Mouse (Mus musculus) kidney, postnatal 0 days (tissue): ENCODE measurements around the gene Plekhg5. TPM values are rescaled to one million over a fixed set of nuclear protein-coding genes. Genes with fewer than 3 reads are reported as not detected.
A peak's percentile ranks its signal among the peaks of the same experiment; 100 is the strongest.

ENCODE experiments used
- ATAC-seq: fragments of 200-750 bp; cut with Nextera tagmentation; replicated peaks from 2 replicates; pipeline ENCODE4 v1.8.0; 2017; ENCODE audit warnings: low read depth, moderate number of reproducible peaks, moderate TSS enrichment, moderate library complexity; ENCODE audit not compliant: low FRiP score
- DNase-seq: peaks from one replicate; pipeline ENCODE4 v3.0.0-alpha.2; 2016; ENCODE audit warnings: low spot score
- H3K27ac ChIP-seq: fragments of 300-500 bp; sonication (generic); 2 replicates; pipeline ENCODE4 v1.5.1; 2014; ENCODE audit warnings: mild to moderate bottlenecking
- H3K27me3 ChIP-seq: fragments of 300-500 bp; sonication (generic); 2 replicates; pipeline ENCODE4 v1.6.1; 2014; ENCODE audit warnings: low read length, mixed read lengths; ENCODE audit not compliant: insufficient read depth
- H3K36me3 ChIP-seq: fragments of 300-500 bp; sonication (generic); 2 replicates; pipeline ENCODE4 v1.6.1; 2014; ENCODE audit warnings: low read length, mixed read lengths; ENCODE audit not compliant: insufficient read depth
- H3K4me1 ChIP-seq: fragments of 300-500 bp; sonication (generic); replicated peaks from 2 replicates; pipeline ENCODE4 v1.6.1; 2014; ENCODE audit warnings: antibody characterized with exemption, low read length, mixed read lengths; ENCODE audit not compliant: insufficient read depth
- H3K4me2 ChIP-seq: fragments of 300-500 bp; sonication (generic); 2 replicates; pipeline ENCODE4 v1.6.1; 2014; ENCODE audit warnings: mild to moderate bottlenecking, low read length, moderate library complexity, mixed read lengths
- H3K4me3 ChIP-seq: fragments of 300-500 bp; sonication (generic); replicated peaks from 2 replicates; pipeline ENCODE4 v1.5.1; 2014; ENCODE audit warnings: low read depth, low read length
- H3K9ac ChIP-seq: fragments of 300-500 bp; sonication (generic); 2 replicates; pipeline ENCODE4 v1.6.1; 2014; ENCODE audit warnings: low read depth, low read length
- H3K9me3 ChIP-seq: fragments of 300-500 bp; sonication (generic); replicated peaks from 2 replicates; pipeline ENCODE4 v1.6.1; 2016; ENCODE audit warnings: low read length, inconsistent platforms, mixed read lengths
- CTCF ChIP-seq: IDR thresholded peaks from 2 replicates; pipeline ENCODE4 v1.5.1; 2016; ENCODE audit warnings: antibody characterized with exemption, low read depth, mild to moderate bottlenecking, moderate library complexity
- whole genome bisulfite sequencing: fragments of 180-500 bp; shearing (Covaris S2); extraction: QIAGEN DNeasy Blood & Tissue Kit; methylation state at CpG from one replicate; pipeline ENCODE4 v1.1.7; 2014; 5-methylcytosine and 5-hydroxymethylcytosine counted together
- polyA plus RNA-seq: library from polyadenylated mRNA; unstranded; fragments of >200 nt; fragmentation: Nextera tagmentation; extraction: Ambion mirVana; gene quantifications from 2 replicates; pipeline ENCODE4 v1.2.1, GENCODE M21; 2015

Plekhg5 gene
- polyA plus RNA-seq, 1 experiment from 2014 or later: 18.3 TPM

DNA sequence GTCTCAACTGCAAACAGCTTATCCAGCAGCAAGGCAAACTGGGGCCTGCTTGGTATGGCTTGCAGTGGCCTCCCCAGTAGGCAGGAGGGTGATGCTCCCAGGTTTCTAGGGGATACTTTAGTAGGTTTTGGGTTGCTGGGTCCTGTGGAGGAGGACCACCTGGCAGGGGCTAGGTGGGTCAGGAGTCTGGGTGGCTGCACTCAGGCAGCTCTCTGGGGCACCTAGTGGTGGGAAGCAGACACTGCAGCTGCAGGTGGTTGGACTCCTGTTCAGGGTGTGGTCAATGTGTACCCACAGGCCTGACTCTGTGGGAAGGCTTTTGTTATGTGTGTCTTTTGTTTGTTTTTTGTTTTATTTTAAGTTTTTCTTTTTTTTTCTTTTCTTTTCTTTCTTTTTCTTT, 62.2 kb downstream of the Plekhg5 start:
- H3K27me3 ChIP-seq: 0 out of 2 replicates have a peak, but pooled peaks cover 7% of the 10 kb centered on the region
- H3K9ac ChIP-seq: no peak overlapping the region
- DNase-seq (peak; percentile 63), ATAC-seq (no peak)
- H3K27ac ChIP-seq: no peak overlapping the region
- H3K9me3 ChIP-seq: no peaks in the 10 kb centered on the region
- no peak overlapping the region for H3K4me2 ChIP-seq
- no peak overlapping the region for H3K4me3 ChIP-seq
- no peaks in the 10 kb centered on the region for H3K36me3 ChIP-seq
- peak; percentile 71 for TF ChIP-seq CTCF
- peaks cover 20% of the 10 kb centered on the region; the same call in 1 of the 2 replicates for H3K4me1 ChIP-seq

DNA sequence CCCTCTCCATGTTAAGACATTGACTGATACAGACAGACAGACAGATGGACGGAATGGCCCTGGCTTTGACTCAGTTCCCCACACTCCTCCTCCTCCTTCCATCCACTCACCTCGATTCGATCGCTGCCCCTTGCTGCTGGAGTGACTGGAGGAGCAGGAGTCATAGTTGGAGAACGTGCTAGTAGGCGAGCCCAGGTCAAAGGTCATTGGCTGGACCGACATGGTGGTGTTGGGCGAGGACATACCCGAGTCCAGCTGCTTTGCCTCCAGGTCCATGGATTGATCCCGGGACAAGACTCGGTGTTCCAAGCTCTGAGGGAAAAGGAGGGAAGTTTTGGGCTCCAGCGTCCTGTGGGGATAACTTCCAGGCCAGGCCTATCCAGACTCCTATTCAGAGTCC, 63.1 kb downstream of the Plekhg5 start:
- 83% methylated on average over 12 of the region's 12 CpGs for WGBS

DNA sequence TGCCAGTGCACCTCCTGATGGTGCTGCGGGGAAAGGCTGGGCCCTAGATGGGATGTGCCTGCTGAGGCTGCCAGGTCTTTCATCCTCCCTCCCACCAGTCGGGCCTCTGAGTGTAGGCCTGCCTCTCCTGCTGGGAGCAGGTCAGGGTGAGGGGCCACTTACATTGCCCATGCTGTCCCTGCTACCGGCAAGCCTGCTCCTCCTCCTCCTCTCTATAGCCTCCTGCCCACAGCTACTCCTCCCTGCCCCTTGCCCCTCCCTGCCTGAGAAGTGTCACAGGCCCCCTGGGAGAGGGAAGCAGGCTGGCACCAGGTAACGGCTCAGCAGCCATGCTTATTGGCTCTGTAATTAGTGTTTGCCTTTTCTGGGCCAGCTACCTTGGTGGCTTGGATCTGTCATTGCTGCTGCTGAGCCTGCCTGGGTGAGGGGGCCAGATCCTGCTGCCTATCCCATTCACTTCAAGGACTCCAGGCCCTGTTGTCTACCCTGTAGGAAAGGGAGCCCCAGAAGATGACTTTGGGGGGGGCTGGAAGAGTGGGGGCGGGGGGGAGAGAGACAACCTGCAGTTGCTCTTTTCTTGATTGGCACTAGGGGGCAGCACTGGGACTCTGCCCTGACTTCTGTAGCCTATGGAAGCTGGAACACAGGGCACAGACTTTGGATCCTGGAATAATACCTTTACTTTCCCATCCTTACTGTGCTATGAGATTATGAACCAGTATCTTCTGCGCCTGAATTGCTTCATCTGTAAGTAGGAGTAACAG, 64.0 kb downstream of the Plekhg5 start:
- 25% methylated on average over 6 of the region's 6 CpGs for WGBS
- peak; percentile 74 for TF ChIP-seq CTCF
- Histone ChIP-seq H3K9ac (no peak overlapping the region), H3K27ac (no peak overlapping the region), H3K4me2 (no peak overlapping the region), H3K4me1 (peaks cover 13% of the 10 kb centered on the region; the same call in 1 of the 2 replicates), H3K27me3 (0 out of 2 replicates have a peak, but pooled peaks cover 6% of the 10 kb centered on the region), H3K36me3 (no peaks in the 10 kb centered on the region), H3K4me3 (no peak overlapping the region), H3K9me3 (no peaks in the 10 kb centered on the region)
- no peak for ATAC-seq
- peak; percentile 52 for DNase-seq

More for the DNA sequence above, 63.1 kb downstream of the Plekhg5 start:
- Histone ChIP-seq H3K4me2 (no peak overlapping the region), H3K4me3 (no peak overlapping the region), H3K27me3 (0 out of 2 replicates have a peak, but pooled peaks cover 6% of the 10 kb centered on the region), H3K4me1 (peaks cover 16% of the 10 kb centered on the region; the same call in 1 of the 2 replicates), H3K27ac (no peak overlapping the region), H3K9me3 (no peaks in the 10 kb centered on the region), H3K36me3 (no peaks in the 10 kb centered on the region), H3K9ac (no peak overlapping the region)
- DNase-seq: no peak
- no peak for ATAC-seq
- no peak for TF ChIP-seq CTCF

DNA sequence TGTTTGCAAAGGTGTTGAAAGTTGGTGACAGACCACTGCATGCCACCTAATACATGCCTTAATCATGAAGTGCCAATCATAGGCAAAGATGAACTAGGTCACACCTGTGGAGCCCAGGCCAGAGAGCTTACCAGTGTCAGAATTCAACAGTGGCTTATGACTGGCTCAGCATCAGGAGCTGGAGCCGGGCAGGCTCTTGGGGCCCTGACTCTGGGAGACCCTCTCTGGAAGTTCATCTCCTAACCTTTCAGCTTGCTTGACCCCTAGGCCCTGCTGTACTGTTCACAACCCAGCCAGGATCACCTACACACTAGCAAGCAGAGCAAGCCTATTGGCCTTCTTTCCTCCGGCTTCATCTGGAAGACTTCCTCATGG, 64.6 kb downstream of the Plekhg5 start:
- Histone ChIP-seq H3K9ac (no peak overlapping the region), H3K27me3 (0 out of 2 replicates have a peak, but pooled peaks cover 6% of the 10 kb centered on the region), H3K9me3 (no peaks in the 10 kb centered on the region), H3K4me3 (no peak overlapping the region), H3K4me2 (no peak overlapping the region), H3K4me1 (peaks cover 13% of the 10 kb centered on the region; the same call in 1 of the 2 replicates), H3K27ac (no peak overlapping the region), H3K36me3 (no peaks in the 10 kb centered on the region)
- WGBS: 98% methylated on average over 2 of the region's 2 CpGs
- ATAC-seq: no peak
- no peak for TF ChIP-seq CTCF
- no peak for DNase-seq

DNA sequence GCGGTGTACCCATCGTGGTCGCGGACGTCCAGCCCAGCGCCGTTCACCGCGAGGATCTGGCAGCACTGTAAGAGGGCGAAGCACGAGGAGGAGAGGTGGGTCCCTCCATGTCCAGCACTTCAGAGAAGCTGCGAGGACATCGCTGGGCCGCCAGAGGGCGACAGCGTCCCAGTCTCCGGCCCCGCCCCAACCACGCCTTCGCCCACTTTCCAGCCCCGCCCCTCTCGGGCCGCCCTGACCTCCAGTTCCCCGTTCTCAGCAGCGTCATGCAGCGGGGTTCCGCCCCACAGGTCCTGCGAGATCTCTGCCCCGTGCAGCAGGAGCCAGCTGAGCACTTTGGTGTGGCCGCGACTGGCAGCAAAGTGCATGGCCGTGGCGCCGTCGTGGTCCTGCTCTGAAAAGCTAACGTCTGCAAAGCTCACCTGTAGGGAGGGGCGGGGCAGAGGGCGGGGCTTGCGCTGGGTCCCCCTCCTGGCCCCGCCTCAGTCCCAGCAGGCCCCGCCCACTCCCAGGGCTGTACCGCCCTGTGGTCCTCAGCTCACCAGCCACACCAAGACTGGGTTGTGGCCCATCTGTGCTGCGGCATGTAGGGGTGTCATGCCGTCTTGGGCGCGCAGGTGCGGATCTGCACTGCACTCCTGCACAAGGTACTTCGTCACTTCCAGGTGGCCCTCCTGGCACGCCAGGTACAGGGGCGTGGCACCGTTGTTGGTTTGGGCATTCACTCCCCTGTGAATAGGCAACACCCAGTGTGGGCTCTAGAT, 66.4 kb downstream of the Plekhg5 start:
- peak overlapping the region; percentile 78 for H3K4me2 ChIP-seq
- ATAC-seq: peak; percentile 88
- no peak overlapping the region for H3K27ac ChIP-seq
- H3K27me3 ChIP-seq: no peaks in the 10 kb centered on the region
- peak overlapping the region; percentile 44 for H3K4me3 ChIP-seq
- peaks cover 8% of the 10 kb centered on the region; the same call in 1 of the 2 replicates for H3K4me1 ChIP-seq
- H3K9me3 ChIP-seq: no peaks in the 10 kb centered on the region
- no peaks in the 10 kb centered on the region for H3K36me3 ChIP-seq
- peak; percentile 91 for TF ChIP-seq CTCF
- WGBS: 3% methylated on average over 51 of the region's 51 CpGs
- peak; percentile 93 for DNase-seq
- no peak overlapping the region for H3K9ac ChIP-seq

DNA sequence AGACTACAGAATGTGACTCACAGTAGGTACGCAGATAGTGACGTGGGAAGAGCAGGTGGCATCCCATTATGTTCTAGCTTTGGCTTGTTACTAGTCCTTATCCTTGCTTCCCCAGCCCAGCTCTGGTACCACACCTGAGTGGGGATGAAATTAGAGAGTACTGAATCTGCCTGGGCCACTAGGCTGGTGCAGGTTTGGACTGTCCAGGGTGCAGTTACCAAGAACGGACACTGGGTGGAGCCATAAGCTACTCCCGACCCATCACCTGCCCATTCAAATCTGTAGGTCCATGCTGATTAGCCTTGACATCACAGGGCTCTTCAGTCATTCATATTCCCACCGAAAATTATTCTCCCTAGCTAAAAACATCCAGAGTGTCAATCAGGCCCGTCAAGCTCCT, 68.1 kb downstream of the Plekhg5 start:
- TF ChIP-seq CTCF: peak; percentile 83
- ATAC-seq: no peak; the same call in 1 of the 2 replicates
- WGBS: 31% methylated on average over 6 of the region's 6 CpGs
- H3K27ac ChIP-seq: no peak overlapping the region
- DNase-seq: peak; percentile 77
- peaks cover 8% of the 10 kb centered on the region; the same call in 1 of the 2 replicates for H3K4me1 ChIP-seq
- H3K27me3 ChIP-seq: no peaks in the 10 kb centered on the region
- H3K4me2 ChIP-seq: no peak overlapping the region
- H3K9ac ChIP-seq: no peak overlapping the region
- no peak overlapping the region for H3K4me3 ChIP-seq
- no peaks in the 10 kb centered on the region for H3K9me3 ChIP-seq
- no peaks in the 10 kb centered on the region for H3K36me3 ChIP-seq
